Mouse (Mus musculus): Measurements from ENCODE around the gene Rilpl1. TPM values are rescaled to one million over a fixed set of nuclear protein-coding genes. Genes with fewer than 3 reads are reported as not detected.

Gene Rilpl1
- polyA plus RNA-seq, 1 experiment, result 1.5 TPM

DNA sequence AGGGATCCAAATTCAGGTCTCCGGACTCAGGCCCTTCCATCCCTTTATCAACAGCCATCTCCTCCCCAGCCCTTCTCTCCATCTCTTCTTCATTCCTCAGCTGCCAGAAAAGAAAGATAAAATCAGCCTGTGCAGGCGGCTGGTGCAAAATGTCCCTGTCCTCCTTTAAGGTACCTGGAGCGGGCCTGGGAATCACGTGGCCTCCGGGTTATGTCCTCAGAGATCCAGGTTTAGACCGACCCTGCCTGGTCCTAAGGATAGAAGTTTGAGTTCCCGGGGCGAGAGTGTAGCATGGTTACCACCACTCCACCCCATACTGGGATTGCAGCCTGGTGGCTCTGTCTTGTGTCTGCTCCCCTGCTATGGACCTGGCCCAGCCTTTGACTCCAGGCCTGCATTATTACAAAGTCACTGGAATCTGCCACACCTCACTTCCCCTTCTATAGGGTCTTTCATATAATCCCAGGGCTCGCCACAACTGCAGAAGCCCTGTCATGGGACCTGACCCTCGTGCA lies 20.6 kb downstream of the Rilpl1 start:
- Histone ChIP-seq H3K4me3 (ENCODE audit: control insufficient read depth, low read depth, low read length) (no peak overlapping the region), H3K27ac (ENCODE audit: control insufficient read depth, insufficient read depth, low read depth, low read length) (no peak overlapping the region), H3K36me3 (ENCODE audit: control insufficient read depth, insufficient read depth, low read length) (no peaks in the 10 kb centered on the region), H3K4me1 (ENCODE audit: control insufficient read depth, insufficient read depth, low read length) (no peaks in the 10 kb centered on the region; the same call in 1 of the 2 replicates), H3K27me3 (ENCODE audit: control insufficient read depth, insufficient read depth, low read length) (no peaks in the 10 kb centered on the region)
- TF ChIP-seq POLR2A (IDR thresholded peaks at IDR 0.05; ENCODE audit: control insufficient read depth, low read depth, low read length), result no peak

GRCm38 (mm10) chr5:124509742-124510237 lies 21.4 kb downstream of the Rilpl1 start:
- Histone ChIP-seq H3K4me1 (ENCODE audit: control insufficient read depth, insufficient read depth, low read length) (no peaks in the 10 kb centered on the region; the same call in 1 of the 2 replicates), H3K36me3 (ENCODE audit: control insufficient read depth, insufficient read depth, low read length) (no peaks in the 10 kb centered on the region), H3K27ac (ENCODE audit: control insufficient read depth, insufficient read depth, low read depth, low read length) (no peak overlapping the region), H3K27me3 (ENCODE audit: control insufficient read depth, insufficient read depth, low read length) (no peaks in the 10 kb centered on the region), H3K4me3 (ENCODE audit: control insufficient read depth, low read depth, low read length) (no peak overlapping the region)
- TF ChIP-seq POLR2A (IDR thresholded peaks at IDR 0.05; ENCODE audit: control insufficient read depth, low read depth, low read length), result no peak
- no peak for TF ChIP-seq CTCF (IDR thresholded peaks at IDR 0.05; ENCODE audit: control insufficient read depth, insufficient read depth, insufficient replicate concordance, low read depth, low read length)

- Histone ChIP-seq H3K36me3 (ENCODE audit: control insufficient read depth, insufficient read depth, low read length) (no peaks in the 10 kb centered on the region), H3K4me1 (ENCODE audit: control insufficient read depth, insufficient read depth, low read length) (no peaks in the 10 kb centered on the region; the same call in 1 of the 2 replicates), H3K27ac (ENCODE audit: control insufficient read depth, insufficient read depth, low read depth, low read length) (no peak overlapping the region), H3K4me3 (ENCODE audit: control insufficient read depth, low read depth, low read length) (no peak overlapping the region), H3K27me3 (ENCODE audit: control insufficient read depth, insufficient read depth, low read length) (no peaks in the 10 kb centered on the region)
- TF ChIP-seq POLR2A (IDR thresholded peaks at IDR 0.05; ENCODE audit: control insufficient read depth, low read depth, low read length), result no peak
- no peak for TF ChIP-seq CTCF (IDR thresholded peaks at IDR 0.05; ENCODE audit: control insufficient read depth, insufficient read depth, insufficient replicate concordance, low read depth, low read length)
Observed at GRCm38 (mm10) chr5:124509200-124509599, 22.0 kb downstream of the Rilpl1 start.

DNA sequence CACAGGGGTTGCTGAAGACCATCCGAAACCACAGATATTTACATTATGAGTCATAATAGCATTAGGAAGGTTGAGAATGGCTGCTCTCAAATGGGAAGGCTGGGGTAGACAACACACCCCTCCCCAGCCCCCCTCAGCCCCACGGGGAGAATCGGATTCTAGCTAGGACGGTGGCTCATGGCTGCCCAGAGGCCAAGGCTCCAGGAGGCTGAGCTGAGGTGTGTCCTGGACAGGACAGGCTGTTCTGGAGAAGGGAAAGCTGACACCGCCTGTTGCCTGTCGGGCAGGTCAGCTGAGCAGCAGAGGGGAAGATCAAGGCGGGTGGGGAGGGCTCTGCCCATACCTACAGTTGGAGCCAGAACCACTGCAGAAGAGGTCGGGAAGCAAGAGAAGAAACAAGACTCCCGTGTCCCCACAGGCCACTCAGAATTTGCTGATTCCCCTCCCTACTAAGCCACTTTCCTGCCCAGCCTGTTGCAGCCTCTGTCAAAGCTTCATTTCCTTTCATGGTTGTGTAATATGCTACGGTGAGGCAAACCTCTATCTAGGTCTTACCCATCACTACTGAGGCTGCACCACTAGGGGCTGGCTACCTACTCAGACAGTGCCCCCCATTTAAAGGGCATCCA lies 24.3 kb downstream of the Rilpl1 start:
- Histone ChIP-seq H3K4me1 (ENCODE audit: control insufficient read depth, insufficient read depth, low read length) (no peaks in the 10 kb centered on the region), H3K4me3 (ENCODE audit: control insufficient read depth, low read depth, low read length) (no peak overlapping the region), H3K36me3 (ENCODE audit: control insufficient read depth, insufficient read depth, low read length) (no peaks in the 10 kb centered on the region), H3K27me3 (ENCODE audit: control insufficient read depth, insufficient read depth, low read length) (no peaks in the 10 kb centered on the region), H3K27ac (ENCODE audit: control insufficient read depth, insufficient read depth, low read depth, low read length) (peak overlapping the region; percentile 41; the same call in 1 of the 2 replicates)
- TF ChIP-seq POLR2A (IDR thresholded peaks at IDR 0.05; ENCODE audit: control insufficient read depth, low read depth, low read length) (no peak), CTCF (IDR thresholded peaks at IDR 0.05; ENCODE audit: control insufficient read depth, insufficient read depth, insufficient replicate concordance, low read depth, low read length) (no peak)

GRCm38 (mm10) chr5:124505235-124505634 lies 26.0 kb downstream of the Rilpl1 start:
- TF ChIP-seq POLR2A (IDR thresholded peaks at IDR 0.05; ENCODE audit: control insufficient read depth, low read depth, low read length) (no peak), CTCF (IDR thresholded peaks at IDR 0.05; ENCODE audit: control insufficient read depth, insufficient read depth, insufficient replicate concordance, low read depth, low read length) (no peak)
- Histone ChIP-seq H3K27ac (ENCODE audit: control insufficient read depth, insufficient read depth, low read depth, low read length) (no peak overlapping the region), H3K36me3 (ENCODE audit: control insufficient read depth, insufficient read depth, low read length) (no peaks in the 10 kb centered on the region), H3K4me1 (ENCODE audit: control insufficient read depth, insufficient read depth, low read length) (no peaks in the 10 kb centered on the region), H3K4me3 (ENCODE audit: control insufficient read depth, low read depth, low read length) (no peak overlapping the region), H3K27me3 (ENCODE audit: control insufficient read depth, insufficient read depth, low read length) (no peaks in the 10 kb centered on the region)

DNA sequence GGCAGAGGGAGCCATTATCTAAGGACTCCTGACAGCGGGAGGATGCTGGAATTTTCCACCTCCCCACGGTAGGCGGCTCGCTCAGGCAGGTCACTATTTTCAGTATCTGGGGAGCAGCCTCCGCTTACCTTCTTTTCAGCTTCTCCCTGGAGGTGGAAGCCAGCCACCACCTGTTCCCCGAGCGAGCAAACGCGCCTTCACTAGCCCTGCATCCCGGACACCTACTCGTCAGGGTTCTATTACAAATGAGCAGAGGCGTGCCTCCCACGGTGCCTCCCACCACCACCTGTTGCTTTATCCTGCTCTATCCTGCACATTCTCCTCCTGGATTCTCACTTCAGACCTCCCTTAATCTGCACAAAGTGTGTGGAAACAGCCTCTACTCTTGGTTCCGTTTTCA lies 27.4 kb downstream of the Rilpl1 start:
- no peaks in the 10 kb centered on the region; the same call in 1 of the 2 replicates for H3K4me1 ChIP-seq (ENCODE audit: control insufficient read depth, insufficient read depth, low read length)
- TF ChIP-seq POLR2A (IDR thresholded peaks at IDR 0.05; ENCODE audit: control insufficient read depth, low read depth, low read length) (no peak), CTCF (IDR thresholded peaks at IDR 0.05; ENCODE audit: control insufficient read depth, insufficient read depth, insufficient replicate concordance, low read depth, low read length) (no peak)
- no peak overlapping the region for H3K27ac ChIP-seq (ENCODE audit: control insufficient read depth, insufficient read depth, low read depth, low read length)
- no peaks in the 10 kb centered on the region for H3K27me3 ChIP-seq (ENCODE audit: control insufficient read depth, insufficient read depth, low read length)
- H3K36me3 ChIP-seq (ENCODE audit: control insufficient read depth, insufficient read depth, low read length), result no peaks in the 10 kb centered on the region
- no peak overlapping the region for H3K4me3 ChIP-seq (ENCODE audit: control insufficient read depth, low read depth, low read length)

- Histone ChIP-seq H3K4me3 (ENCODE audit: control insufficient read depth, low read depth, low read length) (no peak overlapping the region), H3K36me3 (ENCODE audit: control insufficient read depth, insufficient read depth, low read length) (no peaks in the 10 kb centered on the region), H3K27me3 (ENCODE audit: control insufficient read depth, insufficient read depth, low read length) (no peaks in the 10 kb centered on the region), H3K27ac (ENCODE audit: control insufficient read depth, insufficient read depth, low read depth, low read length) (no peak overlapping the region), H3K4me1 (ENCODE audit: control insufficient read depth, insufficient read depth, low read length) (peaks cover 3% of the 10 kb centered on the region)
- no peak for TF ChIP-seq POLR2A (IDR thresholded peaks at IDR 0.05; ENCODE audit: control insufficient read depth, low read depth, low read length)
- TF ChIP-seq CTCF (IDR thresholded peaks at IDR 0.05; ENCODE audit: control insufficient read depth, insufficient read depth, insufficient replicate concordance, low read depth, low read length), result no peak
Observed at GRCm38 (mm10) chr5:124501541-124501940, 29.6 kb downstream of the Rilpl1 start.

Data from testis, adult 2 months (tissue).